ENCODE assay signal across 15 mouse cellular contexts in the genomic region with DNA sequence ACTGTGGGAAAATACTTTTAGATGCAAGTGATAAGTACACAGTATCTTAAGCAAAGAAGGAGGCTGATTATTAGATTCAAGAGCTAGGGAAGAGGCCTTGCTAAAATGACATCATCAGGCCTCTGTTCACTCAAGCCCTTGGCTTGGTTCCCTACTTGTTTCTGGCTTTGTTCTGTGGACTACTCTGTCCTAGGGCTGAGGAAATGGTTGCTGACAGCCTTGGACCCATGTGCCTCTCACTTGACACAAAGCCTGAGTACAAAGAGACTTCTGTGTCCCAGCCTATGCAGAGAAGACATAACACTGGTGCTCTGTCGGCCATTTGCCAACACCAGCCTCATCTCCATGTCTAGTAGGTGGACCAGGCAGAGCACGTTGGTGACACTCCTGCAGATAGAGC.
DNase-seq lines count a peak whose midpoint lies in the region; ATAC-seq and TF ChIP-seq lines count a peak whose summit lies in the region.
"Had no signal": no experiment of that assay in that cellular context is flagged by ENCODE, and none has a peak within 500 bp of the region (broad histone marks: within the 10 kb centered on the region; RNA-seq: fewer than 3 reads in every experiment).

No protein-coding gene starts in this region.

- DNase-seq in gastrocnemius, adult 18-20 months (ENCODE audit: low spot score): peak; percentile 53
- DNase-seq in gastrocnemius, postnatal 10 days: no peak
- no peak for DNase-seq in lung, postnatal 0 days (ENCODE audit: low spot score)
- peak; percentile 34 for DNase-seq in fat pad, adult 2 months (ENCODE audit: extremely low read depth, low read depth, low spot score)
- peak; percentile 33 for DNase-seq in heart, postnatal 25 days (ENCODE audit: low spot score)
- DNase-seq in spleen, postnatal 14 days (ENCODE audit: low spot score in 2 of 2): no peak
- no peak for DNase-seq in left cerebral cortex, postnatal 10 days (ENCODE audit: extremely low spot score in 1 of 2, low spot score in 2 of 2)
- DNase-seq: embryo, embryonic 11 days; kidney, adult 9 months; liver, embryonic 13.5 days; right cerebral cortex, postnatal 14 days had no signal

- 55% methylated on average over 2 of the region's 2 CpGs for WGBS in lung, embryonic 15.5 days
- 55% methylated on average over 2 of the region's 2 CpGs for WGBS in lung, postnatal 0 days

- TF ChIP-seq CTCF in lung, postnatal 0 days (IDR thresholded peaks at IDR 0.05): no peak

- no peaks in the 10 kb centered on the region for H3K27me3 ChIP-seq in lung, embryonic 15.5 days
- no peaks in the 10 kb centered on the region for H3K27me3 ChIP-seq in lung, postnatal 0 days (replicated peaks; ENCODE audit: insufficient read depth, low read length)
- H3K27me3 ChIP-seq: forebrain, embryonic 15.5 days; liver, embryonic 13.5 days; neural tube, embryonic 12.5 days had no signal

- H3K36me3 ChIP-seq in lung, embryonic 15.5 days: no peaks in the 10 kb centered on the region
- no peaks in the 10 kb centered on the region for H3K36me3 ChIP-seq in lung, postnatal 0 days (ENCODE audit: insufficient read depth, low read length)
- H3K36me3 ChIP-seq: forebrain, embryonic 15.5 days; liver, embryonic 13.5 days; neural tube, embryonic 12.5 days had no signal

- no peak for TF ChIP-seq EP300 in lung, postnatal 0 days (IDR thresholded peaks at IDR 0.05)

- no peaks in the 10 kb centered on the region for H3K4me1 ChIP-seq in lung, embryonic 15.5 days
- H3K4me1 ChIP-seq in lung, postnatal 0 days (ENCODE audit: insufficient read depth, low read depth, low read length): no peaks in the 10 kb centered on the region
- H3K4me1 ChIP-seq: forebrain, embryonic 15.5 days; liver, embryonic 13.5 days; neural tube, embryonic 12.5 days had no signal

- H3K9ac ChIP-seq in lung, embryonic 15.5 days: no peak overlapping the region
- no peak overlapping the region for H3K9ac ChIP-seq in lung, postnatal 0 days (replicated peaks; ENCODE audit: low read depth)
- H3K9ac ChIP-seq: forebrain, embryonic 15.5 days; liver, embryonic 13.5 days; neural tube, embryonic 12.5 days had no signal

- intact Hi-C loops in heart, postnatal 25 days (cut with DNase I): loop anchor here (5.0 kb wide), 1 partner anchor 136 kb away; no protein-coding TSS in a partner anchor
- intact Hi-C loops in left cerebral cortex, postnatal 10 days (cut with DNase I): no loop called here

- H3K4me3 ChIP-seq in lung, embryonic 15.5 days: no peak overlapping the region
- H3K4me3 ChIP-seq in lung, postnatal 0 days (ENCODE audit: low read depth, low read length): no peak overlapping the region
- H3K4me3 ChIP-seq: forebrain, embryonic 15.5 days; liver, embryonic 13.5 days; neural tube, embryonic 12.5 days had no signal

- ATAC-seq in lung, embryonic 15.5 days (ENCODE audit: borderline replicate concordance, extremely low read depth, low FRiP score, low TSS enrichment): 0 out of 2 replicates have a peak, but pooled peaks have one; percentile 31
- no peak for ATAC-seq in lung, postnatal 0 days
- ATAC-seq: forebrain, embryonic 15.5 days had no signal

- H3K9me3 ChIP-seq in lung, embryonic 15.5 days: no peaks in the 10 kb centered on the region
- H3K9me3 ChIP-seq in lung, postnatal 0 days (ENCODE audit: low read length): no peaks in the 10 kb centered on the region
- H3K9me3 ChIP-seq: forebrain, embryonic 15.5 days; liver, embryonic 13.5 days; neural tube, embryonic 12.5 days had no signal

- no peak overlapping the region for H3K4me2 ChIP-seq in lung, embryonic 15.5 days
- no peak overlapping the region for H3K4me2 ChIP-seq in lung, postnatal 0 days (replicated peaks; ENCODE audit: low read depth, low read length)
- H3K4me2 ChIP-seq: forebrain, embryonic 15.5 days; liver, embryonic 13.5 days; midbrain, embryonic 11.5 days; neural tube, embryonic 12.5 days had no signal

- H3K27ac ChIP-seq in lung, embryonic 15.5 days: no peak overlapping the region
- no peak overlapping the region for H3K27ac ChIP-seq in lung, postnatal 0 days (ENCODE audit: low read length)
- H3K27ac ChIP-seq: forebrain, embryonic 15.5 days; liver, embryonic 13.5 days; neural tube, embryonic 12.5 days had no signal

Comparison
In these comparisons a context has a peak if more than half of its experiments do, and no peak if none do; other contexts are left out.
1. DNase-seq: peak in gastrocnemius, adult 18-20 months (single experiment), fat pad, adult 2 months (single experiment) and heart, postnatal 25 days (single experiment); none in gastrocnemius, postnatal 10 days (single experiment), lung, postnatal 0 days (single experiment), spleen, postnatal 14 days (0 of 2) and left cerebral cortex, postnatal 10 days (0 of 2).